Mouse (Mus musculus): Measurements from ENCODE around the gene Hemk1.

DNA sequence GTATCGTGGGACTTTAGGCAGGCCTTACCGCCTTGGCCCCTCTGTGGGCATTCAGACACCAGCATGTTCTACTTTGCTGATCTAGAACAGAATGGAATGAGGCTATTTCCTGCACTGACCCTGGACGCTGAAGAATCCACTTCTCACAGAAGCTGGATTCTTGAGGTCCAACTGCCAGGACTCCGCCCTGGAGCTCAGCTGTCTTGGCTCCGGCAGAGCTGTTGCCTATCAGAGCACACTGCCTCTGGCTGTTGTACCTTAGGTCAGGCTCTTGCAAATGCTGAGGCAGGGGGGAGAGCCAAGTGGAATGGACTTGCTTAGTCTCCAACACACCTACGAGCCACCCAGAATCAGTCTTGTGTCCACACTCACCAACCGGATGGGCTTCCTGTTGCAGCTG lies 12.2 kb downstream of the Hemk1 start:
- no peak for TF ChIP-seq EP300 (IDR thresholded peaks at IDR 0.05; ENCODE audit: low read depth)
- TF ChIP-seq CTCF (IDR thresholded peaks at IDR 0.05; ENCODE audit: low read depth) = no peak
